Mouse (Mus musculus) thymus, adult 18-20 months (tissue): ENCODE measurements around the gene Zfp853.

Experiments
- DNase-seq, 2 experiments: peaks; one replicate each; pipeline ENCODE4 v3.0.0; 2022; ENCODE audit warnings: mixed read lengths in 2 of 2

Gene Zfp853

GRCm38 (mm10) chr5:143252791-143253185, 40.6 kb downstream of the Zfp853 start:
- no peak for DNase-seq

- DNase-seq, result no peak
Observed at GRCm38 (mm10) chr5:143252039-143252438, 41.4 kb downstream of the Zfp853 start.

GRCm38 (mm10) chr5:143244926-143245325, 48.5 kb downstream of the Zfp853 start:
- DNase-seq, result no peak
